Mouse (Mus musculus) adrenal gland (tissue): Measurements from ENCODE around the gene Efna5.

Experiments used
- intact Hi-C: fragments of 180-260 bp; cut with DNase I; formaldehyde crosslinking; loops from one replicate; pipeline ENCODE4 v1.15.1; 2025
- long read RNA-seq, 2 experiments: library from polyadenylated mRNA; unstranded; transcript quantifications; one replicate each; pipeline ENCODE4 v2.0.0; 2020; ENCODE audit warnings: borderline replicate concordance in 1 of 2; ENCODE audit not compliant: insufficient replicate concordance in 1 of 2

Efna5 gene
- long read RNA-seq, experiment 1, partial matches to known transcripts = 0 of 66 reads
- long read RNA-seq, experiment 1, other reads (novel, unspliced or antisense) = 66 of 66 reads
- long read RNA-seq, experiment 2, partial matches to known transcripts = 0 of 24 reads
- long read RNA-seq, experiment 2, other reads (novel, unspliced or antisense) = 24 of 24 reads

GRCm38 (mm10) chr17:62881176-62881790 is at the start of gene Efna5:
Gene Efna5 (minus strand): TSS chr17:62881317.
- intact Hi-C loops = no loop called here

GRCm38 (mm10) chr17:62915304-62915703 is 34.2 kb upstream of the Efna5 start:
- intact Hi-C loops = no loop called here

DNA sequence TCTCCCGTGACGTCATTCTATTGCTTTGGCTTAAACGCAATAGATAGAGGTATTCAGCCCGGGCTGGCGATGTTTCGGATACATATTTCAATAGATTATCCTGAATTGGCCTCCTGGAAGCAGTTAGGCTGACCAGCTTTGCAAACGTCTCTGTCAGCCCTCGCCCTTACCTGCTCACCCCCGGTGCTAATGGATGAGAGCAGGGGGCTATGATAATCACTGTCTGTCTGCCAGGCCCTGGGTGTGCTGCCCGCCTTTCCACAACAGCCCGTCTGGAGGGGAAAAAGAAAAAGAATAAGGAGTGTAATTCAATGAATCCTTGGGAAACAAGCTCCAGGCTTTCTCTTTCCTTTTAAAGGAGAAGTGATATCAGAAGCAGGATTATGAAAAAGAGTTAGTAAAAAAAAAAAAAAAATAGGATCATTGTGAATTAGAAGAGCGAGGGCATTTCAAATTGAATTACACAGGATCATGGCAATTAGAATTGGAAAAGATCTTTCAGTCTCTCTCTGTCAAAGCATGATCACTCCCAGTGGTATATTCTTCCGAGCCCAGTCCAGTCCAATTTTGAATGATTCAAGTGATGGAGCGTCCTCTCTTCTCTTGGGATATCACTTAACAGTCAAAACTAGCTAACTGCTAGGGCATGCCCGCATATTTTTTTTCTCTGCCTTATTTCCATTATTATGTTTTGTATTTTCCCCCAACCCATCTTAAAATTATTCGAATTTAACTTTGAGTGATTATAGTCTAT is 24.8 kb upstream of the Efna5 start:
- intact Hi-C loops = no loop called here

DNA sequence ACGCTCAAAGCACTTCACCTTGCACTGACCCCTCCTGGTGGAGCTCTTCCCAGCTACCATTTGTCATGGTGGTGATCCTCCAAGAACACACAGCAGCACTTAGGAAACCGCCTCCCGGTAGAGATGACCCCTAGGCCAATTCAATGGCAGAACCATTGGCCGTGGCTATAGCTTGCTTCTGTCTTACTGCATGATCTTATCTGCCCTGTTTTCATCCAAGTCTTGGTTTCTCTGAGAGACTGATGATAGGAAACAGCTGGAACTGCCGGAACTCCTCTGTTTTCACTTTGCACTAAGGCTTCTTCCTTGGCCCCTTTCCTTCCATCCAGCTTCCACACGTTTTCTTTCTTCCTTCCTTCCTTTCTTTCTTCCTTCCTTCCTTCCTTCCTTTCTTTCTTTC is 17.9 kb upstream of the Efna5 start:
- intact Hi-C loops = no loop called here

DNA sequence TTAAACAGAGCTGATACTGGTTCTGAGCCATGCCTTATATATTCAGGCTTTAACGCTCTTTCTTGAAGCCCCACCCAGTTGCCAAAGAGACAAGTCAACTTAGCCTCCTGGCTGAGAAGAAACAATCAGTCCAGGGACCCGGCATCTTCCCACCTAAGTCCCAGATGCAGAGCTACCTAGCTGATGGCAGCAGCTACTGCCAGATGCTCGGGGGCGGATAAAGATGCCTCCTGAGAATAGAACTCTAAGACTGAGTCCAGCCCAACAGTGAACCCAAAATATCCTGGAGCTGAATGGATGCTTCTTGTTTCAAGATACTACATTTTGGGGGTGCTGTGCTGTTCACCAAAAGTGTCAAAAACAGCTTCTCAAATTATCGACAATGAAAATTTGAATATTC is 8.9 kb upstream of the Efna5 start:
- intact Hi-C loops = no loop called here

GRCm38 (mm10) chr17:62884129-62884506 is 3.0 kb upstream of the Efna5 start:
- intact Hi-C loops = no loop called here

DNA sequence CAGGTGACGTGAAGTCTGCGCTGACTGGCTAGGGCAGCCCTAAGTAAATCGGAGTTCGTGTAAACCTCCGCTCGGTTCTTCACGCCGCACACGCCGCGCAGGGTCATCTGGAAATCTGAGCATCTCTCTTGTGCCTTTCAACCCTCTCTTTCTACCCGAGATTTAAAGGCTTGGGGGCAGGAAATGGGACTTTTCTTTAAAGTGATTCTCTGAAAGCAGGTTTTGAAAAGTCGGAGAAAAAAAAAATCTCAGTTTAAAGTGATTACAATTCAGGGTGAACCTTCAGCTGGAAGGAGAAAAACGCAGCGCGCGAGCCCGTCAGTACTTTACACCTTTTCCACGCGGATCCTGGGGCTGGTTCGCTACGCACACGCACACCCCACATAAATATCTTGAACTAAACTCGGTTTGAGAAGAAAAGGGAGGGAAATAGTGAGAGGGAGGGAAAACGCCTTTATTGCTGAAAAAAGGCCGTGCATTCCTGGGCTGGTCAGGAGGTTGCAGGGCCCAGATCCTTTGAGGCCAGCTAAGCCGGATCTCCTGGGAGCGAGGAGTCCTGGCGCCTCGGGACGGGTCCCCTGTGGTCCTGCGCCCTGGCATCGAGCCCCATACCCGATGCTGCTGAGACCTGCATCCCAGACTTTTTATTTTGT is 2.5 kb upstream of the Efna5 start:
- intact Hi-C loops = no loop called here

GRCm38 (mm10) chr17:62882726-62883475 is 1.8 kb upstream of the Efna5 start:
- intact Hi-C loops = no loop called here

GRCm38 (mm10) chr17:62881791-62882725 is 941 bp upstream of the Efna5 start:
- intact Hi-C loops = no loop called here

DNA sequence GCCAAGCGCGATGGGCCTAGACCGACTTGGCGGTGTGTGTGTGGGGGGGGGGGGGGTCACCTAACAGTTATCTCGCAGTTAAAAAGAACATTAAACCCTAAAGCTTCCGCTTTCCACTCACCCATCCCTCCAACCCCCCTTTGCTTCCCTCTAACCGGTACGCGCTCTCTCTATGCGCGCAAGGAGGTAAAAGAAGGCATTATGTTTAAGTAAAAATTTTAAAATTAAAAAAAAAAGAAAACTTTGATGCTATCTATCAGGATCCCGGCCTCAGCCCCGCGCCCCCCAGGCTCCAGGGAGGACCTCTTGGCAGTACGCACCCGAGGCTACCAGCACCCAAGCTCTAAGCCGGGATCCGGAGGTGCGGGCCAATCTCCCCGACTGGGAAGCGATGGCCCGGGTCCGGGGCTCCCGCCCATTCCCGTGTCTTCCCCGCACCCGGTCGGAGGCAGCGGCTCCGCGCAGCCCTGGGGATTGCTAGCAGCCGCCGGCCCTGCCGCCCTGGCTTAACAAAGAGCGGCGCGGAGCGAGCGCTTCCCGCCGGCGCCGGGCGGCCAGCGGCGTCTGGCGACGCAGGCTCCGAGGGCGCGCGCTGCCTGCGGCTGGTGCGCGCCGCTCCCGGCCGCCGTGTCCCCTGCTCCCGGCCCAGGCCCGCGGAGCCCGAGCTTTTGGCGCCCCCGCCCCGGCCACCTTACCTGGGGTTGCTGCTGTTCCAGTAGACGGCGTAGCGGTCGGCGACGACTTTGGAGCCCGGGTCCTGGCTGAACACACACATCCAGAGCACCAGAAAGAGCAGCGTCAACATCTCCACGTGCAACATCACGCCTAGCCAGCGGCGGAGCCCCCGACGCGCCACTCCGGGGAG is 574 bp downstream of the Efna5 start:
- intact Hi-C loops = no loop called here

GRCm38 (mm10) chr17:62879526-62880310 is 1.4 kb downstream of the Efna5 start:
- intact Hi-C loops = no loop called here

DNA sequence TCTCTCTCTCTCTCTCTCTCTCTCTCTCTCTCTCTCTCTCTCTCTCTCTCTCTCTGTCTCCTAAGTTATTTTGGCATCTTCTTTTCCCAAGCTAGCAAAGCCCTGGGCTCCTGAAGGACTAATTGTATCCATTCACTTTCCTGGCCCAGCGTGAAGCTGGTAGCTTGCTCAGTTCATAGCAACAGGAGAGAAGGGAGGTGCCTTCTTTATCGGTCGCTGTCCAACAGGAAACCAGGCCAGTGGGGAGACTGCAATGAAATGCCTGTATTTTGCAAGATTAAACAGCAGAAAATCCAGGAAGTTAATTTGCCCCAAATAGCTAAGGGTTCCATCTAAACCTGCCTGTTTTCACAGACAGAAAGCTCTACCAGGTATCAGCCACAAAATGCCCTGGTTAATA is 5.4 kb downstream of the Efna5 start:
- intact Hi-C loops = no loop called here

- intact Hi-C loops = no loop called here
Measured at GRCm38 (mm10) chr17:62871928-62872327, 9.2 kb downstream of the Efna5 start.

- intact Hi-C loops = no loop called here
Measured at GRCm38 (mm10) chr17:62871191-62871590, 9.9 kb downstream of the Efna5 start.

DNA sequence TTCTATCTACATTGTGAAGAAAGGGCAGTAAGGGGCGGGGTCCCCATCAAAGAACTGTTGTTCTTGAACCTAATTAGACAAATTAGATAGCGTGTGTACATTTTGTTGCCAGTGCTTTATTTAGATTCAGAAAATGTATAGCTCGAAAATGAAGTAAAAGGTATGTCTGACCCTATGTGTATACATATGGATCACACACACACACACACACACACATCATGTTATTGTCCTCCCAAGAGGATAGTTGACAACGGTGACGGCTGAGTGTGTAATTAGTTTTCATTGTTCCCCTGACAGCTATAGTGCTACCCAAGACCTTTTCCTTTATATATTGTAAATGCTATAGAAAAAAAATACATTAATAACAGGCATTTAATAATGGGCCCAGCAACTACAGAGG is 10.7 kb downstream of the Efna5 start:
- intact Hi-C loops = no loop called here

- intact Hi-C loops = no loop called here
Measured at GRCm38 (mm10) chr17:62864966-62865365, 16.2 kb downstream of the Efna5 start.

DNA sequence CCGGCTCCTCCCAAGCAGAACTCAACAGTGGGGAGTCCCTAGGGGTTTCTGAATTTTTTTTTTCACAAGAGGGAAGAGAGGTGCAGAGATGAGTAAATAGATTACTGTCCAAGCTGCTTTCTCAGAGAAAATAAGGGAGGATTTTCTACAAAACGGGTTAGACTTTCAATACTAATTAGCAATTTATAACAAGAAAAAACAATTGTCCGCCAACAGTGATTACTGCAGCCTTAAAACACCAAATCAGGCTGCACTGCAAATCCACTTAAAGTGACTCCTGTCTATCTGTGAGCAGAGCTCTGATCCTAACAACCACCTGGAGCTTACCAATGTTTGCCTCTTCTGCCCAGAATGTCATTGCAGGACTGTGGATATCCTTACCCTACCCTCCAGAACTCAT is 18.1 kb downstream of the Efna5 start:
- intact Hi-C loops = no loop called here

- intact Hi-C loops = no loop called here
Measured at GRCm38 (mm10) chr17:62862298-62862999, 18.7 kb downstream of the Efna5 start.
